Mouse (Mus musculus): ENCODE results near the gene Prkcb. TPM values are rescaled to one million over a fixed set of nuclear protein-coding genes. Genes with fewer than 3 reads are reported as not detected.

The Prkcb gene
- polyA plus RNA-seq, 1 experiment from 2014 or later = 4.0 TPM

DNA sequence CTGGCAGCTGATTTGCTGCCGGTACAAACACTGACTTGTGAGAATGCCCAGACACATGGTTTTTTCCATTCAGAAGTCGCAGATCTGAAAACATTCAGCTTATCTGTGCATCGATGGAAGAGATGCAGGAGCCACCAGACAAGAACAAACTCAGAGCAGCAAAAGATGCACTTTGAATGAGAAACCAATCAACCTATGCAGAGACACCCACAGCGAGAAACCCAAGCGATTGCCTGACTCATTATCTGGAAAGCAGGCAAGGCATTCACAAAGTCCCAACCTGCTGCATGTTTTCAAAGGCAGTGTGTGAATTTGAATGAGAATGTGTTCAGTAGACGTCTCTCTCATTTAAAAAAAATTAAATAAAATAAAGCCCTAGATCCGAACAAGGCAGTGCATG is 386.7 kb downstream of the Prkcb start:
- Histone ChIP-seq H3K9me3 (replicated peaks) (no peaks in the 10 kb centered on the region), H3K36me3 (replicated peaks) (no peaks in the 10 kb centered on the region), H3K4me1 (replicated peaks) (no peaks in the 10 kb centered on the region), H3K4me2 (no peak overlapping the region), H3K4me3 (replicated peaks) (no peak overlapping the region), H3K9ac (no peak overlapping the region), H3K27me3 (no peaks in the 10 kb centered on the region), H3K27ac (replicated peaks) (no peak overlapping the region)
- WGBS (ENCODE audit: insufficient replicate concordance) = 69% methylated on average over 7 of the region's 7 CpGs
- no peak for ATAC-seq (ENCODE audit: insufficient read depth)

Other genes with a start within 250 kb of the Prkcb start
- gene Ubfd1, start 221.6 kb upstream of the Prkcb start, polyA plus RNA-seq (2015; fragmentation: Nextera tagmentation; extraction: Ambion mirVana) = 15.6 and 16.2 TPM in 2 replicates
- gene Ears2, start 221.5 kb upstream of the Prkcb start, polyA plus RNA-seq (2015; fragmentation: Nextera tagmentation; extraction: Ambion mirVana) = 7.0 and 8.9 TPM in 2 replicates
- 383 and 425 TPM in 2 replicates for gene Ndufab1, start 186.9 kb upstream of the Prkcb start, polyA plus RNA-seq (2015; fragmentation: Nextera tagmentation; extraction: Ambion mirVana)
- gene Palb2, start 155.8 kb upstream of the Prkcb start, polyA plus RNA-seq (2015; fragmentation: Nextera tagmentation; extraction: Ambion mirVana) = 10.2 and 11.9 TPM in 2 replicates
- 45.5 and 47.0 TPM in 2 replicates for gene Dctn5, start 155.7 kb upstream of the Prkcb start, polyA plus RNA-seq (2015; fragmentation: Nextera tagmentation; extraction: Ambion mirVana)
- gene Plk1, start 129.3 kb upstream of the Prkcb start, polyA plus RNA-seq (2015; fragmentation: Nextera tagmentation; extraction: Ambion mirVana) = 102 and 110 TPM in 2 replicates
- 0.06 TPM in 1 of 2 replicates, not detected in the other for gene Ern2, start 102.5 kb upstream of the Prkcb start, polyA plus RNA-seq (2015; fragmentation: Nextera tagmentation; extraction: Ambion mirVana)
- 1.5 and 2.0 TPM in 2 replicates for gene Chp2, start 69.3 kb upstream of the Prkcb start, polyA plus RNA-seq (2015; fragmentation: Nextera tagmentation; extraction: Ambion mirVana)

Measured in liver, embryonic 15.5 days (tissue).